In genomic region chr7:48838434-48838833, GRCm38 (mm10) we compare ENCODE assay signal across 14 mouse cellular contexts. TPM values are rescaled to one million over a fixed set of nuclear protein-coding genes. Genes with fewer than 3 reads are reported as not detected.
DNase-seq lines count a peak whose midpoint lies in the region; ATAC-seq and TF ChIP-seq lines count a peak whose summit lies in the region.
"Had no signal": no experiment of that assay in that cellular context is flagged by ENCODE, and none has a peak within 500 bp of the region (broad histone marks: within the 10 kb centered on the region; RNA-seq: fewer than 3 reads in every experiment).

No protein-coding gene starts in this region.

- H3K4me2 ChIP-seq in stomach, postnatal 0 days (replicated peaks; ENCODE audit: low read depth), result no peak overlapping the region
- H3K4me2 ChIP-seq: embryonic facial prominence, embryonic 12.5 days; liver, embryonic 12.5 days had no signal

- WGBS in kidney, adult 2 months, result 65% methylated on average over 2 of the region's 2 CpGs
- WGBS in stomach, postnatal 0 days, result 68% methylated on average over 2 of the region's 2 CpGs

- no peak for ATAC-seq in stomach, postnatal 0 days (ENCODE audit: low FRiP score, low TSS enrichment)
- ATAC-seq: liver, embryonic 12.5 days; Patski had no signal

- TF ChIP-seq CTCF in kidney, adult 2 months (conservative IDR thresholded peaks at IDR 0.05; ENCODE audit: insufficient read depth, insufficient read length, low read depth, low read length), result 0 out of 2 replicates have a peak, but pooled peaks have one; percentile 5
- TF ChIP-seq CTCF in stomach, postnatal 0 days (IDR thresholded peaks at IDR 0.05; ENCODE audit: low read depth), result peak; percentile 28; the same call in 1 of the 2 replicates

- no peak overlapping the region for H3K27ac ChIP-seq in kidney, adult 2 months (ENCODE audit: insufficient read depth, low read depth, low read length)
- H3K27ac ChIP-seq in stomach, postnatal 0 days (replicated peaks), result no peak overlapping the region
- H3K27ac ChIP-seq: embryonic facial prominence, embryonic 12.5 days; forebrain, embryonic 10.5 days; liver, embryonic 12.5 days; macrophage had no signal

- TF ChIP-seq EP300 in stomach, postnatal 0 days (optimal IDR thresholded peaks at IDR 0.05), result no peak

- H3K36me3 ChIP-seq in kidney, adult 2 months (ENCODE audit: control insufficient read depth, insufficient read depth, low read length), result no peaks in the 10 kb centered on the region
- H3K36me3 ChIP-seq in stomach, postnatal 0 days (ENCODE audit: control insufficient read depth, insufficient read depth, low read length), result no peaks in the 10 kb centered on the region
- H3K36me3 ChIP-seq: embryonic facial prominence, embryonic 12.5 days; forebrain, embryonic 10.5 days; liver, embryonic 12.5 days had no signal

- no peaks in the 10 kb centered on the region for H3K4me1 ChIP-seq in kidney, adult 2 months (ENCODE audit: control insufficient read depth, insufficient read depth, low read length)
- H3K4me1 ChIP-seq in stomach, postnatal 0 days (replicated peaks; ENCODE audit: control insufficient read depth, insufficient read depth), result no peaks in the 10 kb centered on the region
- H3K4me1 ChIP-seq: embryonic facial prominence, embryonic 12.5 days had no signal

- H3K9me3 ChIP-seq in stomach, postnatal 0 days (ENCODE audit: control insufficient read depth, low read length), result no peaks in the 10 kb centered on the region
- H3K9me3 ChIP-seq: embryonic facial prominence, embryonic 12.5 days; forebrain, embryonic 10.5 days; liver, embryonic 12.5 days had no signal

- TF ChIP-seq POLR2A in kidney, adult 2 months (IDR thresholded peaks at IDR 0.05; ENCODE audit: low read depth, low read length), result no peak

- no peak for DNase-seq in kidney, adult 2 months
- no peak for DNase-seq in kidney, adult 8-10 months
- DNase-seq in thymus, postnatal 14 days, result peak; percentile 6
- DNase-seq in thymus, postnatal 10 days (ENCODE audit: low spot score in 2 of 2), result no peak
- DNase-seq in R1 (ENCODE audit: low read depth, low spot score), result peak; percentile 17
- no peak for DNase-seq in stomach, postnatal 0 days (ENCODE audit: low spot score)
- DNase-seq in urinary bladder, postnatal 36 days (ENCODE audit: low spot score in 2 of 2), result no peak
- DNase-seq: cerebellum, adult 9-10 months; kidney, adult 18-20 months had no signal

- no peak overlapping the region for H3K9ac ChIP-seq in stomach, postnatal 0 days (ENCODE audit: low read length)
- H3K9ac ChIP-seq: embryonic facial prominence, embryonic 12.5 days; liver, embryonic 12.5 days had no signal

- H3K27me3 ChIP-seq in kidney, adult 2 months (replicated peaks; ENCODE audit: control insufficient read depth, insufficient read depth, low read length), result no peaks in the 10 kb centered on the region
- no peaks in the 10 kb centered on the region for H3K27me3 ChIP-seq in stomach, postnatal 0 days (ENCODE audit: control insufficient read depth, insufficient read depth, low read length)
- H3K27me3 ChIP-seq: embryonic facial prominence, embryonic 12.5 days; liver, embryonic 12.5 days; Patski had no signal

- no peak overlapping the region for H3K4me3 ChIP-seq in kidney, adult 2 months (ENCODE audit: insufficient read depth, low read depth, low read length)
- H3K4me3 ChIP-seq in stomach, postnatal 0 days (ENCODE audit: low read depth, low read length), result no peak overlapping the region
- H3K4me3 ChIP-seq: embryonic facial prominence, embryonic 12.5 days; forebrain, embryonic 10.5 days; liver, embryonic 12.5 days had no signal

RNA-seq across cellular contexts. Expression of gene Csrp3, which starts 9.4 kb away (rescaled TPM):
- polyA plus RNA-seq in kidney, adult 2 months (2012; rRNA removed), result 5.1 TPM in 1 of 2 replicates, not detected in the other
- polyA plus RNA-seq in stomach, postnatal 0 days (2015; fragmentation: Nextera tagmentation; extraction: Ambion mirVana), result 0.22 and 0.73 TPM in 2 replicates
- polyA plus RNA-seq: forebrain, embryonic 10.5 days; macrophage; Patski had no signal

RNA-seq across cellular contexts. Expression of gene E2f8, which starts 43.0 kb away (rescaled TPM):
- 0.12 and 0.28 TPM in 2 replicates for polyA plus RNA-seq in kidney, adult 2 months (2012; rRNA removed)
- 4.5 and 5.0 TPM in 2 replicates for polyA plus RNA-seq in stomach, postnatal 0 days (2015; fragmentation: Nextera tagmentation; extraction: Ambion mirVana)

RNA-seq across cellular contexts. Expression of gene Zdhhc13, which starts 49.6 kb away (rescaled TPM):
- polyA plus RNA-seq in kidney, adult 2 months (2012; rRNA removed), result 7.8 and 9.6 TPM in 2 replicates
- polyA plus RNA-seq in stomach, postnatal 0 days (2015; fragmentation: Nextera tagmentation; extraction: Ambion mirVana), result 33.3 and 34.0 TPM in 2 replicates

Comparison
In these comparisons a context has a peak if more than half of its experiments do, and no peak if none do; other contexts are left out.
1. DNase-seq: peak in thymus, postnatal 14 days (single experiment) and R1 (single experiment); none in kidney, adult 2 months (single experiment), kidney, adult 8-10 months (0 of 2), thymus, postnatal 10 days (0 of 2), stomach, postnatal 0 days (single experiment) and urinary bladder, postnatal 36 days (0 of 2).